Comparison of ENCODE assay signal across 27 mouse cellular contexts in genomic region chr6:140381162-140381561, GRCm38 (mm10). TPM values are rescaled to one million over a fixed set of nuclear protein-coding genes. Genes with fewer than 3 reads are reported as not detected.
DNase-seq lines count a peak whose midpoint lies in the region; ATAC-seq and TF ChIP-seq lines count a peak whose summit lies in the region.
"Had no signal": no experiment of that assay in that cellular context is flagged by ENCODE, and none has a peak within 500 bp of the region (broad histone marks: within the 10 kb centered on the region; RNA-seq: fewer than 3 reads in every experiment).

No protein-coding gene starts in this region.

- DNase-seq in gastrocnemius, adult 2 months = peak; percentile 32
- DNase-seq in gastrocnemius, postnatal 10 days = no peak
- peak; percentile 17 for DNase-seq in layer of hippocampus, adult 11-12 months (ENCODE audit: low spot score)
- DNase-seq in layer of hippocampus, adult 2 months (ENCODE audit: low spot score in 2 of 2) = no peak
- peak; percentile 23 for DNase-seq in MN1 (ENCODE audit: low spot score)
- DNase-seq in gastrocnemius, postnatal 25 days = peak; percentile 28
- no peak for DNase-seq in lung, postnatal 0 days (ENCODE audit: low spot score)
- DNase-seq: adrenal gland, adult 2 months; cerebellum, adult 18-20 months; cerebellum, postnatal 36 days; embryo, embryonic 11 days; kidney, adult 9 months; liver; lung, postnatal 4 days; thymus, adult 18-20 months; thymus, postnatal 4 days had no signal

- H3K4me1 ChIP-seq in forebrain, embryonic 16.5 days (replicated peaks; ENCODE audit: control insufficient read depth, insufficient read depth, low read length) = no peaks in the 10 kb centered on the region
- no peaks in the 10 kb centered on the region for H3K4me1 ChIP-seq in lung, postnatal 0 days (ENCODE audit: insufficient read depth, low read depth, low read length)
- H3K4me1 ChIP-seq: embryonic facial prominence, embryonic 13.5 days; liver, embryonic 15.5 days; lung, embryonic 15.5 days; midbrain, embryonic 15.5 days had no signal

- H3K27ac ChIP-seq in gastrocnemius, adult 2 months = no peak overlapping the region
- no peak overlapping the region for H3K27ac ChIP-seq in layer of hippocampus, adult 2 months
- H3K27ac ChIP-seq in forebrain, embryonic 16.5 days (ENCODE audit: low read length) = no peak overlapping the region
- no peak overlapping the region for H3K27ac ChIP-seq in lung, postnatal 0 days (ENCODE audit: low read length)
- H3K27ac ChIP-seq: embryonic facial prominence, embryonic 13.5 days; forebrain, embryonic 12.5 days; limb, embryonic 10.5 days; liver, embryonic 15.5 days; lung, embryonic 15.5 days; midbrain, embryonic 15.5 days had no signal

- no peaks in the 10 kb centered on the region for H3K27me3 ChIP-seq in forebrain, embryonic 16.5 days (replicated peaks; ENCODE audit: control insufficient read depth, insufficient read depth, low read length)
- no peaks in the 10 kb centered on the region for H3K27me3 ChIP-seq in lung, postnatal 0 days (replicated peaks; ENCODE audit: insufficient read depth, low read length)
- H3K27me3 ChIP-seq: embryonic facial prominence, embryonic 13.5 days; forebrain, embryonic 12.5 days; liver, embryonic 15.5 days; lung, embryonic 15.5 days; midbrain, embryonic 15.5 days; Patski had no signal

- intact Hi-C loops in gastrocnemius, adult 2 months (cut with DNase I) = no loop called here

- no peak overlapping the region for H3K4me3 ChIP-seq in gastrocnemius, adult 2 months
- H3K4me3 ChIP-seq in layer of hippocampus, adult 2 months = no peak overlapping the region
- H3K4me3 ChIP-seq in forebrain, embryonic 16.5 days (replicated peaks; ENCODE audit: low read length) = no peak overlapping the region
- no peak overlapping the region for H3K4me3 ChIP-seq in lung, postnatal 0 days (ENCODE audit: low read depth, low read length)
- H3K4me3 ChIP-seq: embryonic facial prominence, embryonic 13.5 days; erythroblast, embryonic 14.5 days; forebrain, embryonic 12.5 days; limb, embryonic 10.5 days; liver, embryonic 15.5 days; lung, embryonic 15.5 days; midbrain, embryonic 15.5 days; myocyte had no signal

- H3K9me3 ChIP-seq in forebrain, embryonic 16.5 days (ENCODE audit: control insufficient read depth, low read length) = no peaks in the 10 kb centered on the region
- no peaks in the 10 kb centered on the region for H3K9me3 ChIP-seq in lung, postnatal 0 days (ENCODE audit: low read length)
- H3K9me3 ChIP-seq: embryonic facial prominence, embryonic 13.5 days; forebrain, embryonic 12.5 days; limb, embryonic 10.5 days; liver, embryonic 15.5 days; lung, embryonic 15.5 days; midbrain, embryonic 15.5 days had no signal

- no peak for ATAC-seq in forebrain, embryonic 16.5 days
- ATAC-seq in lung, postnatal 0 days = no peak
- ATAC-seq: midbrain, embryonic 15.5 days; Patski had no signal

- no peak overlapping the region for H3K4me2 ChIP-seq in forebrain, embryonic 16.5 days (ENCODE audit: low read length)
- no peak overlapping the region for H3K4me2 ChIP-seq in lung, postnatal 0 days (replicated peaks; ENCODE audit: low read depth, low read length)
- H3K4me2 ChIP-seq: embryonic facial prominence, embryonic 13.5 days; forebrain, embryonic 12.5 days; heart, embryonic 11.5 days; liver, embryonic 15.5 days; lung, embryonic 15.5 days; midbrain, embryonic 15.5 days had no signal

- no peaks in the 10 kb centered on the region for H3K36me3 ChIP-seq in forebrain, embryonic 16.5 days (ENCODE audit: control insufficient read depth, insufficient read depth)
- H3K36me3 ChIP-seq in lung, postnatal 0 days (ENCODE audit: insufficient read depth, low read length) = no peaks in the 10 kb centered on the region
- H3K36me3 ChIP-seq: embryonic facial prominence, embryonic 13.5 days; forebrain, embryonic 12.5 days; limb, embryonic 10.5 days; liver, embryonic 15.5 days; lung, embryonic 15.5 days; midbrain, embryonic 15.5 days had no signal

- no peak for TF ChIP-seq EP300 in lung, postnatal 0 days (IDR thresholded peaks at IDR 0.05)

- no peak overlapping the region for H3K9ac ChIP-seq in forebrain, embryonic 16.5 days (replicated peaks; ENCODE audit: low read depth, low read length)
- H3K9ac ChIP-seq in lung, postnatal 0 days (replicated peaks; ENCODE audit: low read depth) = no peak overlapping the region
- H3K9ac ChIP-seq: embryonic facial prominence, embryonic 13.5 days; forebrain, embryonic 12.5 days; liver, embryonic 15.5 days; lung, embryonic 15.5 days; midbrain, embryonic 15.5 days had no signal

- TF ChIP-seq CTCF in gastrocnemius, adult 2 months (IDR thresholded peaks at IDR 0.05) = no peak
- no peak for TF ChIP-seq CTCF in layer of hippocampus, adult 2 months (conservative IDR thresholded peaks at IDR 0.05)
- no peak for TF ChIP-seq CTCF in lung, postnatal 0 days (IDR thresholded peaks at IDR 0.05)

- WGBS in forebrain, embryonic 16.5 days = 83% methylated on average over 8 of the region's 8 CpGs
- 80% methylated on average over 8 of the region's 8 CpGs for WGBS in lung, postnatal 0 days

RNA-seq across cellular contexts. Expression of gene Plekha5, which starts 42.7 kb away (rescaled TPM):
- total RNA-seq in gastrocnemius, adult 2 months (2021) = 10 to 100 TPM in 1 of 2 experiments, 1 to 10 TPM in 1; 10.0 to 12.9 TPM
- total RNA-seq in gastrocnemius, postnatal 10 days (2021) = 10 to 100 TPM; 20.0 to 23.4 TPM
- total RNA-seq in layer of hippocampus, adult 2 months (2021) = 100 to 1,000 TPM; 109 to 125 TPM
- total RNA-seq in gastrocnemius, postnatal 25 days (2021) = 1 to 10 TPM; 9.1 to 9.8 TPM
- polyA plus RNA-seq in forebrain, embryonic 16.5 days (2015; fragmentation: Nextera tagmentation; extraction: Ambion mirVana) = 27.7 and 33.5 TPM in 2 replicates
- 22.1 and 24.1 TPM in 2 replicates for polyA plus RNA-seq in lung, postnatal 0 days (2015; fragmentation: Nextera tagmentation; extraction: Ambion mirVana)

Comparison
In these comparisons a context has a peak if more than half of its experiments do, and no peak if none do; other contexts are left out.
1. DNase-seq: peak in gastrocnemius, adult 2 months (single experiment), layer of hippocampus, adult 11-12 months (single experiment), MN1 (single experiment) and gastrocnemius, postnatal 25 days (single experiment); none in gastrocnemius, postnatal 10 days (single experiment), layer of hippocampus, adult 2 months (0 of 2) and lung, postnatal 0 days (single experiment).
2. RNA of gene Plekha5, which starts 42.7 kb away (total RNA-seq): 109 to 125 TPM in layer of hippocampus, adult 2 months; 20.0 to 23.4 TPM in gastrocnemius, postnatal 10 days, 10.0 to 12.9 TPM in gastrocnemius, adult 2 months and 9.1 to 9.8 TPM in gastrocnemius, postnatal 25 days; every median in the first group is over 4 times any median in the second.